Mouse (Mus musculus): ENCODE data around the gene Retnlb.
"Not testable (repeated sequence)": the region's sequence is repeated elsewhere in the genome, so short reads cannot be mapped to it uniquely, and the experiment has no call there.

Gene Retnlb

GRCm38 (mm10) chr16:48816695-48817094 lies at the start of gene Retnlb:
Gene Retnlb (plus strand): TSS chr16:48816856.
- in situ Hi-C loops (cut with MboI, MseI): loop anchor here (10.0 kb wide), 1 partner anchor 152 kb away; no protein-coding TSS in a partner anchor

- in situ Hi-C loops (cut with MboI, MseI): no loop called here
Observed at GRCm38 (mm10) chr16:48769183-48769582, 47.5 kb upstream of the Retnlb start.

- in situ Hi-C loops (cut with MboI, MseI): no loop called here
Observed at GRCm38 (mm10) chr16:48771971-48772445, 44.6 kb upstream of the Retnlb start, which contains the start of gene Trat1. Gene Trat1 (minus strand): TSS chr16:48772021.

- in situ Hi-C loops (cut with MboI, MseI): no loop called here
Observed at GRCm38 (mm10) chr16:48777254-48777653, 39.4 kb upstream of the Retnlb start.

- in situ Hi-C loops (cut with MboI, MseI): no loop called here
Observed at GRCm38 (mm10) chr16:48786258-48786657, 30.4 kb upstream of the Retnlb start.

- in situ Hi-C loops (cut with MboI, MseI): no loop called here
Observed at GRCm38 (mm10) chr16:48788704-48789185, 27.9 kb upstream of the Retnlb start.

- in situ Hi-C loops (cut with MboI, MseI): loop anchor here (10.0 kb wide), 1 partner anchor 123 kb away; no protein-coding TSS in a partner anchor
Observed at GRCm38 (mm10) chr16:48798285-48798684, 18.4 kb upstream of the Retnlb start.

- in situ Hi-C loops (cut with MboI, MseI): loop anchor here (10.0 kb wide), 1 partner anchor 125 kb away; no protein-coding TSS in a partner anchor
Observed at GRCm38 (mm10) chr16:48799470-48799869, 17.2 kb upstream of the Retnlb start.

- in situ Hi-C loops (cut with MboI, MseI): no loop called here
Observed at GRCm38 (mm10) chr16:48800906-48801305, 15.8 kb upstream of the Retnlb start.

- in situ Hi-C loops (cut with MboI, MseI): no loop called here
Observed at GRCm38 (mm10) chr16:48805412-48805811, 11.2 kb upstream of the Retnlb start.

GRCm38 (mm10) chr16:48806521-48806920 lies 10.1 kb upstream of the Retnlb start:
- in situ Hi-C loops (cut with MboI, MseI): no loop called here

- in situ Hi-C loops (cut with MboI, MseI): no loop called here
Observed at GRCm38 (mm10) chr16:48809374-48809773, 7.3 kb upstream of the Retnlb start.

GRCm38 (mm10) chr16:48811881-48812436 lies 4.7 kb upstream of the Retnlb start:
- in situ Hi-C loops (cut with MboI, MseI): loop anchor here (10.0 kb wide), 1 partner anchor 147 kb away; no protein-coding TSS in a partner anchor

GRCm38 (mm10) chr16:48818524-48818923 lies 1.9 kb downstream of the Retnlb start:
- in situ Hi-C loops (cut with MboI, MseI): loop anchor here (10.0 kb wide), 1 partner anchor 154 kb away; no protein-coding TSS in a partner anchor

- in situ Hi-C loops (cut with MboI, MseI): no loop called here
Observed at GRCm38 (mm10) chr16:48826474-48826873, 9.8 kb downstream of the Retnlb start.

- in situ Hi-C loops (cut with MboI, MseI): no loop called here
Observed at GRCm38 (mm10) chr16:48827625-48828024, 11.0 kb downstream of the Retnlb start.

- in situ Hi-C loops (cut with MboI, MseI): no loop called here
Observed at GRCm38 (mm10) chr16:48829060-48829459, 12.4 kb downstream of the Retnlb start.

GRCm38 (mm10) chr16:48832055-48832454 lies 15.4 kb downstream of the Retnlb start:
- in situ Hi-C loops (cut with MboI, MseI): no loop called here

GRCm38 (mm10) chr16:48833626-48834025 lies 17.0 kb downstream of the Retnlb start:
- in situ Hi-C loops (cut with MboI, MseI): not testable (repeated sequence)

- in situ Hi-C loops (cut with MboI, MseI): no loop called here
Observed at GRCm38 (mm10) chr16:48842266-48842665, 25.6 kb downstream of the Retnlb start, which contains the start of gene Retnla. Gene Retnla (plus strand): TSS chr16:48842551.

GRCm38 (mm10) chr16:48843671-48844386 lies 27.2 kb downstream of the Retnlb start:
- in situ Hi-C loops (cut with MboI, MseI): no loop called here

GRCm38 (mm10) chr16:48865004-48865403 lies 48.3 kb downstream of the Retnlb start:
- in situ Hi-C loops (cut with MboI, MseI): not testable (repeated sequence)
